Mouse (Mus musculus) layer of hippocampus, postnatal 10 days (tissue): Measurements from ENCODE around the gene Ccr4. TPM values are rescaled to one million over a fixed set of nuclear protein-coding genes. Genes with fewer than 3 reads are reported as not detected.
"Not testable (repeated sequence)": the region's sequence is repeated elsewhere in the genome, so short reads cannot be mapped to it uniquely, and the experiment has no call there.

Experiments used
- DNase-seq, 2 experiments: peaks; one replicate each; pipeline ENCODE4 v3.0.0; 2021; ENCODE audit warnings: low spot score in 2 of 2
- total RNA-seq, 2 experiments: library from RNA; stranded (reverse); gene quantifications; 2 replicates each; pipeline ENCODE4 v1.2.3; 2021

Gene Ccr4
- total RNA-seq, 2 experiments from 2014 or later, result not detected

DNA sequence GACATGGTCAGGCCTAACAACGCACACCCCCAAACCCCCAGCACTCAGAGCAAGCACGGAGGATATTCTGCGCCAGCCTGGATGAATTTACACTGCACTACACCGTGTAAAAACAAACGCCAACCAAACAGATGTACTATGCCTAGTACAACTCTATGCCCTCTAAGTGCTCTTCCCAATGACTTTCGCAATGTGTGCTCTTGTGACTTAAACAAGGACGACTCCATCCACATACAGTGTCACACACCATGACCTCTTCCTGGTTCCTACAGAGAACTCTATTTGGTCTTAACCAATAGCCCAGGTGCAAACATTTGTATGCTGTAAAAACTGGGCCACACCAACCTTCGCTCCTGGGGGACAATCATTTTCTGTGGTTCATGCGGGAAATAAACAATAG, 17.8 kb upstream of the Ccr4 start:
- no peak for DNase-seq

DNA sequence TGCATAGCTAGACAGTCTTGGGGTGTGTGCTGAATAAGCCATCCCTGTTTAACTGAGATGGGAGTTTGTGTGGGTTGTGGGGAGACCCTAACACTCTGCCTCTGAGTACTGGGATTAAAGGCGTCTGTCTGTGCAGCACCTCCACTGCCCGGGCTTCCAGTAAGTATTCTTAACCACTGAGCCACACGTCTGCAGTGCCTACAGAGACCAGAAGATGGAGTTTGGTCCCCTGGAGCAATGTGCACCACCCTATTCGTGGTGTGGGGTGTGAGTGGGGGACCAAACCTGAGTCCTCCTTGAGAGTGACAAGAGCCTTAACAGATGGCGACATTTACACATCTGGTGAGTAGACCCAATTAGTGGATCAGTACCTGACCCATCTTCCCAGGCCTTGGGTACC, 17.3 kb upstream of the Ccr4 start:
- DNase-seq, result no peak

DNA sequence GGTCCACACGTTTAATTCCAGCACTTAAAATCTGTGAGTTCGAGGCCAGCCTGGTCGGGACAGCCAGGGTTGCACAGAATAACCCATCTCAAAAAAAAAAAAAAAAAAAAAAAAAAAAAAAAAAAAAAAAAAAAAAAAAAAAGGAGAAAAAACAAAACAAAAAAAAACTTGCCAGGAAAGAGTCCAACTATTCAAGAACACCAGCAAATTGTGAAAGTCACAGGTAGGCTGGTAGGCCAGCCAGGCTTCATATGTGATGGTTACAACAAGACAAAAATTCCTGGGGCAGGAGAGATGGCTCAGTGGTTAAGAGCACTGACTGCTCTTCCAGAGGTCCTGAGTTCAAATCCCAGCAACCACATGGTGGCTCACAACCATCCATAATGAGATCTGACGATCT, 15.8 kb upstream of the Ccr4 start:
- DNase-seq, result not testable (repeated sequence)

DNA sequence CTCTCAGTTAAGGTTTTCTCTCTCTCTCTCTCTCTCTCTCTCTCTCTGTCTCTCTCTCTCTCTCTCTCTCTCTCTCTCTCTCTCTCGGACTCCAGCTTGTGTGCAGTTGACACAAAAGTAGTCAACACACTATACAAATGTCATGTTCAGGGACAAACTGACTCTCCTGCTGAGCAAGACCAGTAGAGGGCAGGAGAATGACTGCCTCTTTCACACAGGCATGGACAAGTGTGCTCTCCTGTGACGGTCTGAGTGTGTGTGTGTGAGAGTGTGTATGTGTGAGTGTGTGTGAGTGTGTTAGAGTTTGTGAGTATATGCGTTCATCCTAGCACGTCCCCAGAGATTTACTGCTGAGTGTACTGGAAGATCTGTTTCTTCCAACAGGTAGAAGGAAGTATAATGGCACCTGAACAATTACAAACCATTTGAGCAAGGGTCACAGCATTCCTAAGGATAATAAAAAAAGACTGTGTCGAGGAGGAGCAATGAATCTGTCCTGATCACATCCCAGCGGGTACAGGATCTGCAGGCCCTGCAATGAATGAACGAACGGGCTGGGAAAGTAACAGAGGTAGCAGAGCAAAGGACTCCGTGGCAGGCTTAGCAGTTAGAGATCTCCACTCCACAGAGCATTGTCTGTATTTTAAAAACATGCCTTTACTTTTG, 14.2 kb upstream of the Ccr4 start:
- no peak for DNase-seq

DNA sequence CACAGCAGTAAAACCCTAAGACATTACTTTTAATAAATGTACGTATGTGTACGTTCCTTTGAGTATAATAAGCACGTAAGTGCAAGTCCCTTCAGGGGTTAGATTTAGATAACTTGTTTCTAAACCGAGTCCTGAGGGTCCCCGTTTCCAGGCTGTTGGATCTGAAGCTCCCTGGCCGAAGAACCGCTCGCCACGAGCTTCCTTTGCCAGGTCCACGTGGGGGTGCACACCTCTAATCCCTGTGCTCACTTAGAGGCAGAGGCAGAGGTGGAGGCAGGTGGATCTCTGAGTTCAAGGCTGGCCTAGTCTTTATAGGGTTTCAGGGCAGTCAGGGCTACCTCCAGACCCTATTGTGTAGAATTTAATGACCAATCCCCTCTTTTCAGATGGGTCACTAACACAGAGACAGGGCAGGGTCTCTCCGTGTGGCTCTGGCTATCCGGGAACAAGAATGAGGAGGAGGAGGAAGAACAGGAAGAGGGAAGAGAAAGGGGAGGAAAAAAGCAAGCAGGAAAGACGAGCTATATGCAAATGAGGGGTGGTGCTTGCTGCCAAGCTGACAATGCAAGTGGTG, 13.3 kb upstream of the Ccr4 start:
- DNase-seq, result no peak

DNA sequence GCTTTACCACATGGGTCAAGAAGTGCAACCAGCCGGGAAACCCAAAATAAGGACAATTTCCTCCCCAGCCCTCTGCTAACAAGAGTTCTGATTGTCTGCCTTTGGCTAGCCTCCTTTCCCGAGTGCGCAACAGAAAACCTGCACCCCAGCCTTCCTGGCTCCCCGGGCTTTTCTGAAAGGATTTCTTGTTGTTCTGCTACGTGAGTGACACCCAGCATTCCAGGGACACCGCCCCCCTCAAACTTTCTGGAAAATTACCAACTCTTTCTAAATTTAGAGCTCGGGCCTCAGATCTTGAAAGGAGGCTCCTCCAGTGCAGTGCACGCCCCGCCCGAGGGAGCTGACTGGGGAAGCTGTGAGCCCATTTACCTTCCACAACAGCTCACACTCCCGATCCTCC, 10.6 kb upstream of the Ccr4 start, which contains the start of gene C130032M10Rik:
Gene C130032M10Rik, plus strand, starts transcription at position 334 of the 400 bp plus-strand sequence.
- DNase-seq, result no peak

DNA sequence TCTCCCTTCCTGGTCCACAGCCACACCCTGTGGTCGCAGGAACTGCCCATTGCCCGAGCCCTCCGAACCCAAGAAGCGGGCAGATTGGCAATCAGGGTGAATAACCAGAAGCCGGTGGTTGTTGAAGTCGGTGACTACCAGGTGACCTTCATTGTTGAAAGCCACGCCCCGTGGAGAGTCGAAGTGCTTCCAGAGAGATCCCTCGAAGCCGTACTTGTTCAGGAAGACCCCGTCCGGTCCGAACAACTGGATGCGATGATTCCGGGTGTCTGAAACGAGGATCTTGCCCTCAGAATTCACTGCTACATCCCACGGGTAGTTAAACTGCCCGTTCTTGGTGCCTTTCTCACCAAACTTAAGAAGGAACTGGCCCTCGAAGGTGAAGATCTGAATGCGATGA, 8.1 kb upstream of the Ccr4 start:
- no peak for DNase-seq

DNA sequence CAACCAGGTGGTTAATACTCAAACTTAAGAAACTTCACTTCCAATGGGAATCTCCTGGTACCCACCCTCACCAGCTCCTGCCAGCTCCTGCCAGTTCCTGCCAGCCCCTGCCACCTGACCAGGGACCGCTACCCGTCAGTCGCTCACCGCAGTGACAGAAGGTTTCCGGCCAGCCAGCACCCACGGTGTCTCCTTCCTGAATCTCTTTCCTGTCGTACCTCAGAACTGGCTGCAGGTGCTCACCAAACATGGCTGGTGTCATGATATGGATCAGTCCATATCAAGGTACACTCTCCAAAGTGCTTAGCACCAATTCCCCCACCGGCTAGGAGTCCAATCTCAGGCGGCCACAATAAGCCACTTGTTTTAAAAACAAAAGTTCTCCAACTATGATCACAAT, 5.1 kb upstream of the Ccr4 start:
- no peak for DNase-seq

DNA sequence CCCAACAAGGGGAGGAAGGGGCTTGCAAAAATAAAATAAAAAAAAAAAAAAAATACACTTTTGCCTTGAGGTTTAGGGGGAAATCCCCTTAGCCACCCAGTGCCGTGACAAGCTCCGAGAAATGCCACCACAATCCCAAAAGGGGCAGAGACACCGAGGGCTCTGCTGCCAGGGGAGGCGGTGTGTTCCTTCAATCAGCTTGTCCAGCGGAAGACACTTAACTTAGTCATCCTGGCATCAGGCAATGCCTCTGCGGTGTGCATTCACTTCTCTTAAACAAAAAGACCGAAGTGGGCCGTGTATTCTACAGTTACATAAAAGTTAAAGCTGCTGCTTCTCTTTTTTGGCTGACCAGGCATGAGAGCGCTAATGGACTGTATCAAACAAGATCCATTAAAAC, 2.7 kb upstream of the Ccr4 start:
- DNase-seq, result no peak

DNA sequence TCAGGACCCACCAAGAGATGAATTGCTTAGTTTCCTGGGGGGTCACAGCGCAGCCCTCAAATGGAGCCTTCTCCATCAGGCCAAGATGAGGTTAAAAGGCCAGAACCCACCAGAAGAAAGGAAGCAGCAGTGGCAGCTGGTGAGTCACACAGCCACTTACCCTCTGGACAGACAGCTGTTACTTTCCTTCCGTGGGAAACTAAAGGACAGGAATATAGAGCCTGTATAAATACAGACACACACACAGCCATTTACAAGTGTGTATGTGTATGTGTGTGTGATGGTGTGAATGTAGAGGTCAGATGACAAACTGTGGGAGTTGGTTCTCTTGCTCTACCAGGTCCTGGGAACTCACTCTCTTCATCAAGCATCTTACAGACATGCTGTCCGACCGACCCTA, 1.8 kb upstream of the Ccr4 start:
- no peak for DNase-seq

DNA sequence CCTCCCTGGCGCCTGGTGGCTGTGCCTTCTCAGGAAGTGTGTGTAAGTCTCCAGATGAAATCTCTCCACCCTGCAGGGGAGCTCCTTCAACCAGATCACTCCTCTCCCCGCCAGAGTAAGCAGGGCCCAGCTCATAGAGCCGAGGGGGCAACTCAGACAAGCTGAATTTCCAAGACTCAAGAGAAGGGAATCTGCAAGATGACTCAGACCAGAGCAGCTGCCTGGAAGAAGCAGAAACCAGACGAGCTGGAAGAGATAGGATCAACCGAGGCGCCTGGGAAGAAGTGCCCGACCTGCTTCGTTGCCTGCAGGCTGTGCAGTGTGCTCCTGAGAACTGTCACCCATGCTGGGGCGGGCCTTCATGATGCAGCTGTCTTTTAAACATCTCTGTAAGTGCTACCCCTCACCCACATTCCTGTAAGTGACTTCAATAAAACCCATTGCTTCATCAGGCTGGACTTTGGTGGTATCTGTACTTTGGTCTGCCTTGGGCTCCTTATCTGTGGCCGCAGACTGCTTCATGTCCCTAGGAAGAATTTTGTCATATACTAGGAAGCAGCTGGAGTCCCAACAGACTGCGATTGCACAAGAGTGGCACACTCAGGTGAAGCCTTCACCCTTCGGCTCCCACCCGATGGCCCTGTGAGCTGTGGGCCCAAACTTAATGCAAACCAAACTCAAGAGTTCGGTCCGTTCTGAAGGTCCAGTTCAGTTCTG, 1.8 kb downstream of the Ccr4 start:
- no peak for DNase-seq

DNA sequence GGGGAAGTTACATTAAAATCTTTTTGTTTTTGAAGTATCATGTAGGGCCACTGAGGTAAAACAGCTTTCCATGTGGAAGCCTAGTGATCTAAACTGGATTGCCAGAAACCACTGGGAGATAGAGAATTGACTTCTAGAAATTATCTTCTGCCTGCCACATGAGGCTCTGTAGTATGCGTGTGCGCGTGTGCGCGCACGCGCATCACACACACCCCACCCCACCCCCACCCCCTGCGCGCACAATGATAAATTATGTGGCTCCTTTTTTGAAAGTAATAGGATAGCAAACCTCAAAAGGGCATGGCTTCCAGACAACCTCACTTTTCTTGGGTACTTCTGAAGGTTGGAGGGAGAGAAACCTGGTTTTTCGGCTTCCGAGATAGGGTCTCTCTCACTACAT, 2.8 kb downstream of the Ccr4 start:
- DNase-seq, result no peak

DNA sequence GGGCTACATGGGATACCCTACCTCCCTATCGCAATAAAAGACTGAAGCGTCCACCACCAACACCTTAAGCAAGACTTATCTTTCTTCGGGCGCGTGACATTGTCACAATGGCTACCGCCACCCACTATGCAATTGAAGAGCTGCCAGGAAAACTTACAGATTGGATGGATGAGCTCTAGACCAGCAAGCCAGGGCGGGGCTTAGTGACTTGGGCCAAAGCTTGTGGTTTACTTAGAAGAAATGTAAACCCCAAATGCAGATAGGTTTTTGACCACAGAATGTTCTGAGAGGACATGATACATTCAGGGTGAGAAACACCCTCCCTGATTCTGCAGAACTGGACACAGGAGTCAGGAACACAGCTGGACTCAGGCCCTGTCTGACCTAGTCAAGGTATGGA, 3.6 kb downstream of the Ccr4 start:
- DNase-seq, result no peak

DNA sequence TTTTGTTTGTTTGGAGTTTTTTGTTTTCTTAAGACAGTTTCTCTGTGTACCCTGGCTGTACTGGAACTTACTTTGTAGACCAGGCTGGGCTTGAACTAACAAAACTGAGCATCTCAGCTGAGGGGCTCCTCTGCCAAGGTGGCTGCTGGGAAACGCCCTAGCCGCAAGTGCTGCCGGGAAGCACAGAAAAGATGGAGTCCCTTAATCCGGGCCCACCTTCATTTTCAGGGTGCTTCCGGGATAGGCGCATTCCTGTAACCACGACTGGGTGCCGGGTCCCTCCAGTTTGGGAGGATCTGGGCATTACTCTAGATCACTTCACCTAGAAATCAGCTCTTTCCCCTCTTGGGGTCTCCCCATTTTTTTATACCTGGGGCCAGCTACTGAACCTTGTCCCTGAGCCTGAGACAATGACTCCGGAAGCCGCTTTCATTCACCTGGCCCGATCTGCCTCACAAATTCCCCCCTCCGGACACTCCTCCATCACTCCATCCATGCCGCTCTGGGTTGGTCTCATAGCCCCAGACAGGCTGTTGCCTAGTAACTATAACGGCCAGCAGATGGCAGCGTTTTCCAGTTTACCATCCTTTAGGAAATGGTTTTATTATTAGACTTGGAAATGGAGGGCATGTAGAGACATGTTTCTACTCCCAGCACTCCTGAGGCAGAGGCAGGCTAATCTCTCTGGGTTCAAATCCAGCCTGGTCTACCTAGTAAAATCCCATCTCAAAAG, 4.8 kb downstream of the Ccr4 start:
- peak; percentile 52 to 57 for DNase-seq

DNA sequence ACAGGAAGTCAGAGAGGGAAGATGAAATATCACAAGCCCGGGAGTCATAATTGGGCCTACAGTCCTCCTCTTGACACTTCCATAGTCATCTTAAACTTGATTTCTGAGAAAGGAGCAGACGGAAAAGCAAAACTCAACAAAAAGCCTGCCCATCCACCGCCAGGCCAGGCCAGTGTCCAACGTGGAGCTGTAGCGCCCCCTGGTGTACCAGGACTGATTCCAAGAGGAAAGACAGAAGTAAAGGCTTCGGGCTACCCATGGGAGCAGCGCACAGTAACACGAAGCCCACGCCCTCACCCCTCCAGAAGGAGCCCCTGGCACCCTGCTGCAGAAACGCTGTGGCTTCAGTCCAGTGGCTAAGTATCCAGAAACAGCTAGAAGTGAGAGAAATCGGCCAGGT, 6.5 kb downstream of the Ccr4 start:
- peak; percentile 86 to 87 for DNase-seq

DNA sequence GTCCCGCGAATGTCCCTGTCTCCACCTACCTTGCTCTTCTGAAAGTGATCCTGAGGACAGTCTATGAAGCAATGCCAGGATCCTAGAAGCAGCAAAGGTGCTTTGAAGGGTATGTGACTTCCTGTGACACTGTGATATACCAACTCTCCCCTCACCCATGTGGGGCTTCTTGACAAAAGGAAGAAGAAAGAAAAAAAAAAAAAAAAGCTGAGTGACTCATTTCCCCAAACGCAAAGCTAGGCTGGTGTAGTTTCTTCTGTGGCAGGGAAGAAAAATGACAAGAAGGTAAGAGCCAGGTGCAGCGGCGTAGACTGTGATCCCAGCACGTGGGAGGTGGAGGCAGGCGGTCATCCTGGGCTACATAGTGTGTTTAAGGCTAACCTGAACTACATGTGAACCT, 8.2 kb downstream of the Ccr4 start:
- no peak for DNase-seq

DNA sequence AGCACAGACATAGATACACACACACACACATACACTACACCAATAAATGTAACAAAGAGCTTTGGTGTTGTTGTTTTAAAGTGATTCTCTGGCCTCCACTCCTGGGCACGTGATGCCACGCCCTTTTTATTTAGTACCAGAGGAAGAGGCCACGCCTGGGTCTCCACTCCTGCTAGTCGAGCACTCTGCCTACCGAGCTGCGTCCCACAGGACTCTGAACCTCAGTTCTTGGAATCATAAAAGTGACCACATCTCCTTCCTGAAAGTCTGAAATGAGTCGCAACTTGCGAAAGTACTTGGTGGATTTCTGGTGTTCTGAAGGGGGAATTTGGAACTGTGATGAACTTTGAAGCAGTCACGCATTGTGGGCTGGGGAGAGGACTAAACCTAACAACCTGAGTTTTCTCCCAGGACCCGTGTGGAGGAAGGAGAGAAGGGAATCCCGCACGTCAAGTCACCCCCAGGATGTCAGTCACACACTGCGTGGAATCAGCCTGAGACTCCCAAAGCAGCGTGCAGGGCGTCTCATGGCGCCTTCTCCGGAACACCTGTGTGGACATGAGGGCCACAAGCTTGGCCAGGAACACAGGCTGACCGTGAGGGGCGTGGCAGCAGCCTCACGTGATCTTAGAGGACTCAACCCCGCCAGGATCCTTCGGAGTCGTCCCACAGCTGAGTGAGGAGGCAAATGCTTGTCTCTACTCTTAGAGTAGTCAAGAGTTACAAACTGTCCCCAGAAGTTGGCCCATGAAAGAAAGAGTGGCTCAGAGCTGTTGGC, 17.0 kb downstream of the Ccr4 start:
- no peak for DNase-seq

DNA sequence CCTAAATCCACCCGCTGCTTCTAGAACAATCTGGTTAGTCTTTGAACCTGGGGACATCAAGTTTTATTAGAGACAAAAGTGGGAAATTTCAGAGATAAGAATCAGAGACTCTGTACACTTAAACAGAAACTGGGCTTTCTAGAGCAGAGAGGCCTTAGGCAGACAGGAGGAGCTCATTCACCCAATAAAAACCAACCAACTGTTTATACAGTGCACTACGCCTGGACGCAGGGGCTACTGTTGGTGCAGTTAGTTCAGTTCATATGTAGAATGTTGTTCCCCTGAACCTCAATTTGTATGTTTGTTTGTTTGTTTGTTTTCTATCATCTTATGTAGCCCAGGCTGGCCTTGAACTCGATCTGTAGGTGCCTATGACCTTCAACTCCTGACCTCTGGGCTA, 17.9 kb downstream of the Ccr4 start:
- no peak for DNase-seq

DNA sequence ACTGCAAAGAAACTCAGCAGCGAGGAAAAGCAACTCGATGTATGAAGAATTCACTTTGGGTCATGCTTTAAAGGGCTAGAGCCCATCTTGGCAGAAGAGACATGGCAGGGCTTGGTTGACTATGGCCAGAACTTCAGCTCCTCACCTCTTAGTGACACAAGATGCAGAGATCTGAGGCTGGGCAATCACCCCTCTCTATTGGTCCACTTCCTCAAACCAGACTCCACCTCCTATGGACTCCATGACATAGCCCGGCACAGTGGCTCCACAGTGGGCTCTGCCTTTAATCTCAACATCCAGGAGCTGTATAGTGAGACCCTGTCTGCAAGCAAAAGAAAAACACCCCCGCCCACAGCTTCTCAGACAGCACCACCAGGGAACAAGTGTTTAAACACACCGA, 19.9 kb downstream of the Ccr4 start:
- DNase-seq, result no peak

DNA sequence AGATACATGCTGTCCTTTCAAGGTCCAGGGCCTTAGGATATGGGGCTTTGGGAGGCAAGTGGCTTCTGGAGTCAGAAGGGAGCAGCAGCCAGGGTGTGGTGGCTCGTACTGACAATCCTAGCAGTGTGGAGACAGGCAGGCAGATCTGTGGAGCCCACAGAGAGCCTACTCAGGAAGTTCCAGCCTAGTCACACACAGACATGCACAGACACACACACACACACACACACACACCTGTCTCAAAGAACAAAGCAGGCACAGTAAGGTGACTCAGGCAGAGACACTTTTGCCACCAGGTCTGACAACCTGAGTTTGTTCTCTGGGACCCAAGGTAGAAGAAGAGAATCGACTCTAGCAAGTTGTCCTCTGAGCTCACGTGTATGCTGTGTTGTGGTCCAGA, 23.8 kb downstream of the Ccr4 start:
- no peak for DNase-seq

DNA sequence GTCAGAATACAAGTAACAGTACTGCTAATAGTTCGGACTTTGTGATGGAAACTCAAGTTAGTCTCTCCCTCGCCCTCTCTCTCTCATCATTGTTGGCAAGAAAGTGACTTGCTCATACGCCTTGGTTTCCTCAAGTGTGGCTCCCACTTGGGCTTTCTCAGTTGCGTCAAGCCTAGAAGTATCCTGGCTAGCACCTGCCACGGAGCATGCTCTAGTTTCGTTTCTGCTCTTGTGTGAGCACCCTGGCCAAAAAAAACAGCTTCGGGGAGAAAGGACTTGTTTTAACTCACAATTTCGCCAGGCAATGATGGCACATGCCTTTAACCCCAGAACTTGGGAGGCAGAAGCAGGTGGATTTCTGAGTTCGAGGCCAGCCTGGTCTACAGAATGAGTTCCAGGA, 27.7 kb downstream of the Ccr4 start:
- no peak for DNase-seq
